Mouse (Mus musculus) spleen, adult 18-20 months (tissue): Measurements from ENCODE around the gene Mrgprb5.
"Not testable (repeated sequence)": the region's sequence is repeated elsewhere in the genome, so short reads cannot be mapped to it uniquely, and the experiment has no call there.

Experiments used
- DNase-seq, 2 experiments: peaks; one replicate each; pipeline ENCODE4 v3.0.0; 2022; ENCODE audit warnings: mixed read lengths in 2 of 2

Mrgprb5 gene

DNA sequence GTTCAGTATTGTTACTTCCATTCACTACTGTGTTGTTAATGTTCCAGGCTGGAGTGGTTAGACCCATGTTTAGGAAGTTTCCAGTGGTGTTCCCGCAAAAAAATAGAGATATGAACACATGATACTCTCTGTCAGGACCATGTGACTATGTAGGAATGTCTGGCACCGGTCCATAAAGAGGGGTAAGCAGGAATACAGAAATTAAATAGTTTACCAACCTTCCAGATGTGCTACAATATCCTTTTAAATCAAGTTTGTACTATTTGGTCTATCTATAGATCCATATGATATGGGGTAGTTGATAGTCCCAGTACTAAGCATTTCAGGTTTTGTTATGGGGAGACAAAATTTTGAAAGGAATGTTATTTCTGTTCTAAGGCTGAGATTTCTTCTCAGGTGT, at the start of gene Mrgprb5:
Mrgprb5 (minus strand) TSS at position 101 of the 400 bp plus-strand sequence.
- no peak for DNase-seq

DNA sequence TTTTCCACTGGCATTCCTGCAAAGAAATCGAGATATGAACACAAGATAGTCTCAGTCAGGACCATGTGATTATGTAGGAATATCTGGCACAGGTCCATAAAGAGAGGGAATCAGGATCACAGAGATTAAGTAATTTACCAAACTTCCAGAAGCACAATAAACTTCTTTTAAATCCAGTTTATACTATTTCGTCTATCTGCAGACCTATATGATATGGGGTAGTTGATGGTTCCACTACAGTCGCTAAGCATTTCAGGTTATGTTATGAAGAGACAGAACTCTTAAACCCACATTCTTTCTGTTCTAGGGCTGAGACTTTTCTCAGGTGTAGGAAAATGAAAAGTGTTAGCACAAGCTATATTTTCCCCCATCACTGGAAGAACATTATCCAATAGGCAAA, 30.4 kb upstream of the Mrgprb5 start, which contains the start of gene Mrgprb4:
Mrgprb4 (minus strand) TSS at position 101 of the 400 bp plus-strand sequence.
- no peak for DNase-seq

DNA sequence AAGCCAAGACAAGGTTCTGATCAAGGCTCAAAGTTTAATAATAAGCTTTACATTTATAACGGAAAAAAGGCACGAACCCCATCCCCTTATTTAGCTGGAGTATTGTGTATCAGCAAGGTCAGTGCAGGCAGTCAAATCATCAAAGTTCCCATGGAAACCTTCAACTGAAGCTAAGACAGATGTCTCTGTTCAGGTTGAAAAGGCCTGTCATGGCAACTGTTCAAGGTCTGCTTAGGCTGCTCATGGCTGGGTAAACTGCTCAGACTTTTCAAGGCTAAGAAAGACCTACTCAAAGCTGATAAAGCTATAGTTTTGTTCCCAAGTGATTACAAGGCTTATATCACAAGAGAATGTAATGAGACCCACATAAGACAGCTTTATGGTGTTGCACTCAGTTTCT, 1.3 kb downstream of the Mrgprb5 start:
- no peak for DNase-seq

DNA sequence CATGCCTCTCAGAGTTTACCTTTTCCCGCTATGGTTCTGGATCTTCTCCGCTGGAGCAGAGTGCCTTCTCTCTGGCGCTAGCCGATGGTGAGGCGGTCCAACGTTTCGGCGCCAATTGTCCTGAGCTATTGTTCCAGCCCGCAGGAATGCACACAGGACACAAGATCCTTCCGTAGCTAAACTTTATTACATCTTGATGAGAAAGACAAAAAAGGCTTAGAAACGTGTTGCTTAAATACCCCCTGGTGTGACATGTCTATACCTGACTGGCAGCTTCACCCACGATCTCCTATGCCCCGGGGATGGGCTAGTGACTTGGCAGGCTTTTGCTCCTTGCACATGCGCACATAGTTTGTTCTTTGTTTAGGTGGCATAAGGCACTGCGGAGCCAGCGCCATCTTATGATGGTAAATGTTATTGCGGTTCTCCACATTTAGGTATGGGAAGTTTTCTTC, 30.5 kb downstream of the Mrgprb5 start:
- no peak for DNase-seq

DNA sequence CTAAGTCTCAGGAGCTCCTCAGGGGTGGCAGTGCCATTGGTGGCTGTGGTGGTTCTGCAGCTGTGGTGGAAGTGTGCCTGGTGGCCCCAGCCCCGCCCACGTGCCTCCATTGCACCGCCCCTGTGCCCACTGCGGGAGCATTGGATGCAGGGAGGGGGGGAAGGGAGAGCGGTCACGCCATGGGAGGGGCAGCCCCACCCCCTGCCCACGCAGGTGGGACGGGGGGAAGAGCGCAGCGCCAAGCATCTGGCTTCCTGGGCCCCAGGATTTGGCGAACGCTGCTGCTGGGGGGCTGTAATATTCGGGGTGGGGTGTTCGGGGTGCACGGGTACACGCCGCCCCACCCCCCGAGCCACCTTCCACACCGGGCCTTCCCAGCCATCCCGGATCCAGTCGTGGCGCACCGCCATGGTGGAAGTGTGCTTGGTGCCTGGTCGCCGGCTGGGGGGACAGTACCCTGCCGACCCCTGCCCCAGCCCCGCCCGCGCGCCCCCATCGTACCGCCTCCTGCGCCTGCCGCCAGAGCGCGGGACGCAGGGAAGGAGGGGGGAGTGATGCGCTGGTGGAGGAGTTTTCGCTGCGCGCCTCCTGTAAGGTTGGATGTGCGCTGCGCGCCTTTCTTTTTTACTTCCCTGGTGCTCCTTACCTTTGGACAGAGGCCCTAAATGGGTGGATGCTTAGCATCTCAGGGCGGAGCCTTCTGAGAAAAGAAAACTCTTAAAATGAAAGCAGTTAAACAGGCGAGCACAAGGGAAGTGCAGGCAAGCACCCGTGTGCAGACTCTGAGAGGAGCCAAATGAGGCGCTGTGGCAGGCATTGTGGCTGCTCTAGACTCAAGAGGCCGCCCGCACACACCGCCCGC, 31.4 kb downstream of the Mrgprb5 start:
- DNase-seq: peak in 1 of 2 experiments; percentile 3

DNA sequence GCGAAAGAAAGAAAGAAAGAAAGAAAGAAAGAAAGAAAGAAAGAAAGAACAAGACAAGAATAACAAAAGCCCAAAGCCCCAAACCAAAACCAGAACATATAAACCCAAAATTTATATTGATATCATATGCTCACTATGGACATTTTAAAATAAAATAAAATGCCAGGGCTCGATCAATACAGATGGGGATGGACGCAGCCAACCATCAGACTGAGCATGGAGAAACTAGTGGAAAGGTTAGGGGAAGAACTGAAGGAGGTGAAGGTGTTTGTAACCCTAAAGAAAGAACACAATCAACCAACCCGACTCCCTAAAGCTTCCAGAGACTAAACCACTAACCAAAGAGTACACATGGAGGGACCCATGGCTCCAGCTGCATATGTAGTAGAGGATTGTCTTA, 36.1 kb downstream of the Mrgprb5 start:
- DNase-seq: no peak

DNA sequence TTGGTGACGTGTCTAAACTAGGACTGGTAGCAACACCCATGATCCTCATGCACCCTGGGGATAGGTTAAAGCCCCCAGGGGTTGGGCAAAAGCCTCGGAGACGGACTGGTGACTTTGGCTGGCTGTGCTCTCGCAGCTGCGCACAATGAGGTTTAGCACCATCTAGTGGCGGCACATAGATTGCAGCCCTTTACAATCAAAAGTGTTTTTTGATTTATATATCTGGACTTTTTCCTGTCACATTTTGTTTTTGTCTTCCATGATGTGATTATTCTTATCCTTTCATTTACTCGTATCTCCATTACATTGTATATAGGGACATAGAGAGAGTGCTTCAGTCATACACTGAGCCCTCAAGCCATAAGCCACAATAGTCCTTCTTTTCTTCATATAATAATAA, 36.6 kb downstream of the Mrgprb5 start:
- DNase-seq: not testable (repeated sequence)

DNA sequence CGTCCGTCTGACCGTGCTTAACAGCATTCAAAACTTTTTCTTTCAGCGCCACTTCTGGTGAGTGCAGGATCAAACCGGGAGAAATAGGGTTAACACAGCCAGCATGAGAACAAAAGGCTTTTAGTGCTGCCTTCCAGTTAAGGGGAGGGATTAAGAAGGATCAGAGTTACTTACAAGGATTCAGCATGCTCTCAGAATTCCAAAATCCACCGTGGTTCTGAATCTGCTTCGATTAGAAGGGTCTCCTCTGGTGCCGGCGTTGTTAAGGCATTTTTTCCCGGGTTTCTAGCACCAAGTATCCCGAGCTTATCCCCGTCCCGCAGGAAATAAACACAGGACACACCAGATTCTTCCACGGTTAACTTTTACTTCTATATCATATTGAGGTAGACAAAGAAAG, 37.0 kb downstream of the Mrgprb5 start:
- DNase-seq: not testable (repeated sequence)

DNA sequence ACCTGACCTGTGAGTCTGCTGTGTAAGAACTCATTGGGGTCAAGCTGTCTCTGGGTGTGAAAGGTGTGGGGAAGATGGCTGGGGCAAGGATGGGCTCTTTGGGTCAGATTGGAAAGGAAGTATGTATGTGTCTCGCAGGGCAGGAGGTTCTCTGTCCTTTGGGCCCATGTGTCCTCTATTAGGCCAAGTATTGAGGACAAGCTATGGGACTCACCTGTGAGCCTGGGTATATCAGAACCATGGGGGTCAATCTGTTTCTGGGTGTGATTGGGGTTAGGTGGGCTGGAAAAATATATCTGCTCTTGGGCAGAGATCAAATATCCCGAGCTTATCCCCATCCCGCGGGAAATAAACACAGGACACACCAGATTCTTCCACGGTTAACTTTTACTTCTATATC, 45.0 kb downstream of the Mrgprb5 start:
- no peak for DNase-seq
